Mouse (Mus musculus): Measurements from ENCODE around the gene Dnase2a. TPM values are rescaled to one million over a fixed set of nuclear protein-coding genes. Genes with fewer than 3 reads are reported as not detected.
A peak's percentile ranks its signal among the peaks of the same experiment; 100 is the strongest.

Gene Dnase2a
- polyA plus RNA-seq (2015; fragmentation: Nextera tagmentation; extraction: Ambion mirVana), result 14.0 and 14.4 TPM in 2 replicates

GRCm38 (mm10) chr8:84908421-84909161, at the start of gene Dnase2a:
Gene Dnase2a (plus strand): TSS chr8:84908560.
- Histone ChIP-seq H3K4me2 (ENCODE audit: low read depth, low read length) (peak within 1 kb of the TSS; percentile 96), H3K4me1 (ENCODE audit: control insufficient read depth, insufficient read depth, low read length) (peaks cover 11% of the 10 kb centered on the region), H3K27me3 (ENCODE audit: control insufficient read depth, insufficient read depth, low read length) (peaks cover 21% of the 10 kb centered on the region), H3K4me3 (replicated peaks; ENCODE audit: low read length) (peak within 1 kb of the TSS; percentile 65), H3K36me3 (ENCODE audit: control insufficient read depth, insufficient read depth, low read length) (no peaks in the 10 kb centered on the region), H3K9me3 (replicated peaks; ENCODE audit: control insufficient read depth, low read length) (no peaks in the 10 kb centered on the region), H3K27ac (ENCODE audit: low read length) (no peak within 1 kb of the TSS), H3K9ac (ENCODE audit: low read length) (peak within 1 kb of the TSS; percentile 79)
- peak; percentile 95 for ATAC-seq (ENCODE audit: insufficient read depth, low FRiP score)
- WGBS, result under 1% methylated on average over 45 of the region's 45 CpGs

- peak within 1 kb of the TSS; percentile 100 for H3K4me2 ChIP-seq (ENCODE audit: low read depth, low read length)
- 13% methylated on average over 42 of the region's 46 CpGs for whole genome bisulfite sequencing
- peak; percentile 76; the same call in 1 of the 2 replicates for ATAC-seq (ENCODE audit: insufficient read depth, low FRiP score)
Measured at GRCm38 (mm10) chr8:84871376-84872308, 36.7 kb upstream of the Dnase2a start, which contains the start of gene Syce2. Gene Syce2 (plus strand): TSS chr8:84872111.

GRCm38 (mm10) chr8:84872309-84872965, 35.9 kb upstream of the Dnase2a start:
- Histone ChIP-seq H3K27ac (ENCODE audit: low read length) (no peak overlapping the region), H3K4me1 (ENCODE audit: control insufficient read depth, insufficient read depth, low read length) (peaks cover 14% of the 10 kb centered on the region), H3K9ac (ENCODE audit: low read length) (peak overlapping the region; percentile 71), H3K27me3 (ENCODE audit: control insufficient read depth, insufficient read depth, low read length) (no peaks in the 10 kb centered on the region), H3K36me3 (ENCODE audit: control insufficient read depth, insufficient read depth, low read length) (peaks cover 9% of the 10 kb centered on the region), H3K9me3 (replicated peaks; ENCODE audit: control insufficient read depth, low read length) (no peaks in the 10 kb centered on the region), H3K4me2 (ENCODE audit: low read depth, low read length) (peak overlapping the region; percentile 100), H3K4me3 (replicated peaks; ENCODE audit: low read length) (peak overlapping the region; percentile 57)
- WGBS, result 2% methylated on average over 54 of the region's 54 CpGs
- ATAC-seq (ENCODE audit: insufficient read depth, low FRiP score), result peak; percentile 65; the same call in 1 of the 2 replicates

More at GRCm38 (mm10) chr8:84871376-84872308, 36.7 kb upstream of the Dnase2a start, which contains the start of gene Syce2:
- no peaks in the 10 kb centered on the region for H3K27me3 ChIP-seq (ENCODE audit: control insufficient read depth, insufficient read depth, low read length)
- H3K4me1 ChIP-seq (ENCODE audit: control insufficient read depth, insufficient read depth, low read length), result peaks cover 14% of the 10 kb centered on the region
- H3K36me3 ChIP-seq (ENCODE audit: control insufficient read depth, insufficient read depth, low read length), result peaks cover 11% of the 10 kb centered on the region
- H3K9me3 ChIP-seq (replicated peaks; ENCODE audit: control insufficient read depth, low read length), result no peaks in the 10 kb centered on the region
- H3K4me3 ChIP-seq (replicated peaks; ENCODE audit: low read length), result peak within 1 kb of the TSS; percentile 57
- H3K9ac ChIP-seq (ENCODE audit: low read length), result peak within 1 kb of the TSS; percentile 71
- peak within 1 kb of the TSS; percentile 27; the same call in 1 of the 2 replicates for H3K27ac ChIP-seq (ENCODE audit: low read length)

GRCm38 (mm10) chr8:84873016-84873415, 35.3 kb upstream of the Dnase2a start:
- peaks cover 3% of the 10 kb centered on the region for H3K36me3 ChIP-seq (ENCODE audit: control insufficient read depth, insufficient read depth, low read length)
- H3K27me3 ChIP-seq (ENCODE audit: control insufficient read depth, insufficient read depth, low read length), result no peaks in the 10 kb centered on the region
- H3K9me3 ChIP-seq (replicated peaks; ENCODE audit: control insufficient read depth, low read length), result no peaks in the 10 kb centered on the region
- H3K4me2 ChIP-seq (ENCODE audit: low read depth, low read length), result peak overlapping the region; percentile 100
- no peak overlapping the region for H3K27ac ChIP-seq (ENCODE audit: low read length)
- H3K9ac ChIP-seq (ENCODE audit: low read length), result peak overlapping the region; percentile 71
- ATAC-seq (ENCODE audit: insufficient read depth, low FRiP score), result no peak
- H3K4me1 ChIP-seq (ENCODE audit: control insufficient read depth, insufficient read depth, low read length), result peaks cover 14% of the 10 kb centered on the region
- H3K4me3 ChIP-seq (replicated peaks; ENCODE audit: low read length), result peak overlapping the region; percentile 57
- WGBS, result 52% methylated on average over 4 of the region's 4 CpGs

GRCm38 (mm10) chr8:84874339-84874738, 34.0 kb upstream of the Dnase2a start:
- Histone ChIP-seq H3K9ac (ENCODE audit: low read length) (no peak overlapping the region), H3K36me3 (ENCODE audit: control insufficient read depth, insufficient read depth, low read length) (no peaks in the 10 kb centered on the region), H3K4me3 (replicated peaks; ENCODE audit: low read length) (no peak overlapping the region), H3K27ac (ENCODE audit: low read length) (no peak overlapping the region), H3K4me2 (ENCODE audit: low read depth, low read length) (no peak overlapping the region), H3K27me3 (ENCODE audit: control insufficient read depth, insufficient read depth, low read length) (no peaks in the 10 kb centered on the region), H3K4me1 (ENCODE audit: control insufficient read depth, insufficient read depth, low read length) (peaks cover 14% of the 10 kb centered on the region), H3K9me3 (replicated peaks; ENCODE audit: control insufficient read depth, low read length) (no peaks in the 10 kb centered on the region)
- 83% methylated on average over 3 of the region's 3 CpGs for WGBS
- ATAC-seq (ENCODE audit: insufficient read depth, low FRiP score), result no peak

- H3K4me2 ChIP-seq (ENCODE audit: low read depth, low read length), result no peak overlapping the region
- no peak for ATAC-seq (ENCODE audit: insufficient read depth, low FRiP score)
- WGBS, result 68% methylated on average over 3 of the region's 3 CpGs
Measured at GRCm38 (mm10) chr8:84877297-84878035, 30.9 kb upstream of the Dnase2a start.

GRCm38 (mm10) chr8:84878915-84879314, 29.4 kb upstream of the Dnase2a start:
- Histone ChIP-seq H3K36me3 (ENCODE audit: control insufficient read depth, insufficient read depth, low read length) (no peaks in the 10 kb centered on the region), H3K27ac (ENCODE audit: low read length) (no peak overlapping the region), H3K27me3 (ENCODE audit: control insufficient read depth, insufficient read depth, low read length) (no peaks in the 10 kb centered on the region), H3K9me3 (replicated peaks; ENCODE audit: control insufficient read depth, low read length) (no peaks in the 10 kb centered on the region), H3K9ac (ENCODE audit: low read length) (no peak overlapping the region), H3K4me3 (replicated peaks; ENCODE audit: low read length) (no peak overlapping the region), H3K4me2 (ENCODE audit: low read depth, low read length) (no peak overlapping the region), H3K4me1 (ENCODE audit: control insufficient read depth, insufficient read depth, low read length) (no peaks in the 10 kb centered on the region)
- 62% methylated on average over 1 of the region's 1 CpGs for WGBS
- ATAC-seq (ENCODE audit: insufficient read depth, low FRiP score), result no peak

More at GRCm38 (mm10) chr8:84877297-84878035, 30.9 kb upstream of the Dnase2a start:
- Histone ChIP-seq H3K4me1 (ENCODE audit: control insufficient read depth, insufficient read depth, low read length) (peaks cover 6% of the 10 kb centered on the region), H3K9me3 (replicated peaks; ENCODE audit: control insufficient read depth, low read length) (no peaks in the 10 kb centered on the region), H3K36me3 (ENCODE audit: control insufficient read depth, insufficient read depth, low read length) (no peaks in the 10 kb centered on the region), H3K4me3 (replicated peaks; ENCODE audit: low read length) (no peak overlapping the region), H3K9ac (ENCODE audit: low read length) (no peak overlapping the region), H3K27me3 (ENCODE audit: control insufficient read depth, insufficient read depth, low read length) (no peaks in the 10 kb centered on the region), H3K27ac (ENCODE audit: low read length) (no peak overlapping the region)

- H3K9ac ChIP-seq (ENCODE audit: low read length), result no peak overlapping the region
- H3K4me1 ChIP-seq (ENCODE audit: control insufficient read depth, insufficient read depth, low read length), result no peaks in the 10 kb centered on the region
- no peaks in the 10 kb centered on the region for H3K9me3 ChIP-seq (replicated peaks; ENCODE audit: control insufficient read depth, low read length)
- H3K4me2 ChIP-seq (ENCODE audit: low read depth, low read length), result no peak overlapping the region
- no peak overlapping the region for H3K4me3 ChIP-seq (replicated peaks; ENCODE audit: low read length)
- H3K27ac ChIP-seq (ENCODE audit: low read length), result no peak overlapping the region
- no peak for ATAC-seq (ENCODE audit: insufficient read depth, low FRiP score)
- H3K36me3 ChIP-seq (ENCODE audit: control insufficient read depth, insufficient read depth, low read length), result 0 out of 2 replicates have a peak, but pooled peaks cover 4% of the 10 kb centered on the region
- 81% methylated on average over 4 of the region's 4 CpGs for WGBS
- no peaks in the 10 kb centered on the region for H3K27me3 ChIP-seq (ENCODE audit: control insufficient read depth, insufficient read depth, low read length)
Measured at GRCm38 (mm10) chr8:84884728-84885127, 23.6 kb upstream of the Dnase2a start.

All from stomach, embryonic 16.5 days (tissue).